Mouse (Mus musculus) heart, postnatal 0 days (tissue): ENCODE results near the gene Ugt1a6b.
"Not testable (repeated sequence)": the region's sequence is repeated elsewhere in the genome, so short reads cannot be mapped to it uniquely, and the experiment has no call there.

Experiments
- CTCF ChIP-seq: IDR thresholded peaks from 2 replicates; pipeline ENCODE4 v1.5.1; 2016; ENCODE audit warnings: antibody characterized with exemption, control low read depth, low read depth
- EP300 ChIP-seq: IDR thresholded peaks from 2 replicates; pipeline ENCODE4 v1.6.1; 2016; ENCODE audit warnings: antibody characterized with exemption, low read depth

DNA sequence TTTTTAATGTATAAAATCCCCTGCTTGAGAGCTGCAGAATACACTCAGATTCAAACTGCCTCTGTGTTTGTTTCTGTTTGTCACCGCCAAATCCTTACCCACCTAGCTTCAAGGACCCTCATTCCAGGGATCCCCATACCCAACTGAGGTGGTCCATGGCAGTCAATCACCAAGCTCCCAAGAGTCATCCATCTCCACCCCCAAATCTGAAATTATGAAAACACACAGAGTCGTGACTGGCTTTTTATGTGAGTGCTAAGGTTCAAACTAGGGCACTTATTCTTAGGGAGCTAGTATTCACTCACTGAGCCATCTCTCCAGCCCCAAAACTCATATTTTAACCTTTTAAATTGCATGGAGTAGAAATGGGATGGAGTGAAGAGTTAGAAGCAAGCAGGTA lies 122.2 kb downstream of the Ugt1a6b start:
- not testable (repeated sequence) for TF ChIP-seq EP300, CTCF
